ENCODE assay signal across 22 mouse cellular contexts in the genomic region with DNA sequence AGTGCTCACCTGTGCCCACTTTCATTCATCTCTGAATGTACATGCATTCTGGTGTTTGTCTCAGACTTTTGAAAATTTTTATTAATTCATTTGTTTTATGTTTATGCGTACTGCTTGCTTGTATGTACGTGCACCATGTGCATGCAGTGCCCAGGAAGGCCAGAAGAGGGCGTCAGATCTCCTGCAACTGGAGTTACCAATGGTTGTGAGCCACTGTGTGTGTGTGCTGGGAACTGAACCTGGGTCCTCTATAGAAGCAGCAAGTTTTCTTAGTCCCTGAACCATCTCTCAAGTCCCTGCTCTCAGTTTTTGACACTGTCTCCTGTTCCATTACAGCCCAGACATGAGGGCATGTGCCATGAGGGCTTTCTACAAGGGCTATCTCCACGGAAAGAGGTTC.
DNase-seq lines count a peak whose midpoint lies in the region; ATAC-seq and TF ChIP-seq lines count a peak whose summit lies in the region.
"Had no signal": no experiment of that assay in that cellular context is flagged by ENCODE, and none has a peak within 500 bp of the region (broad histone marks: within the 10 kb centered on the region; RNA-seq: fewer than 3 reads in every experiment).

No protein-coding gene starts in this region.

- peak; percentile 44 for TF ChIP-seq CTCF in layer of hippocampus, adult 2 months (conservative IDR thresholded peaks at IDR 0.05)
- 0 out of 2 replicates have a peak, but pooled peaks have one; percentile 33 for TF ChIP-seq CTCF in bone marrow macrophage, adult 2 months (IDR thresholded peaks at IDR 0.05; ENCODE audit: low read depth, low read length)

- H3K4me2 ChIP-seq in lung, embryonic 16.5 days (ENCODE audit: low read depth, low read length), result no peak overlapping the region
- H3K4me2 ChIP-seq: forebrain, embryonic 15.5 days; heart, embryonic 12.5 days; hindbrain, embryonic 14.5 days; kidney, embryonic 15.5 days; limb, embryonic 12.5 days; neural tube, embryonic 13.5 days had no signal

- no peaks in the 10 kb centered on the region; the same call in 1 of the 2 replicates for H3K9me3 ChIP-seq in lung, embryonic 16.5 days (ENCODE audit: control insufficient read depth, low read length)
- no peaks in the 10 kb centered on the region for H3K9me3 ChIP-seq in ES-E14 (ENCODE audit: control insufficient read depth, insufficient read depth, low read depth, low read length)
- H3K9me3 ChIP-seq: forebrain, embryonic 15.5 days; kidney, embryonic 15.5 days; neural tube, embryonic 13.5 days had no signal

- in situ Hi-C loops in ES-E14 (cut with MboI; ENCODE audit: low sequenced_read_pairs in 2 of 2, unreplicated experiment in 2 of 2), result no loop called here

- H3K9ac ChIP-seq in lung, embryonic 16.5 days (ENCODE audit: low read length), result no peak overlapping the region
- H3K9ac ChIP-seq in ES-E14 (ENCODE audit: insufficient read depth, low read depth, low read length, poor library complexity, severe bottlenecking), result no peak overlapping the region
- H3K9ac ChIP-seq: forebrain, embryonic 15.5 days; heart, embryonic 12.5 days; hindbrain, embryonic 14.5 days; kidney, embryonic 15.5 days; limb, embryonic 12.5 days; neural tube, embryonic 13.5 days had no signal

- H3K4me3 ChIP-seq in layer of hippocampus, adult 2 months, result no peak overlapping the region
- H3K4me3 ChIP-seq in lung, embryonic 16.5 days (ENCODE audit: low read length), result no peak overlapping the region
- no peak overlapping the region for H3K4me3 ChIP-seq in ES-E14 (ENCODE audit: insufficient read depth in 1 of 2, low read depth in 1 of 2, low read length in 2 of 2, poor library complexity in 1 of 2, severe bottlenecking in 1 of 2)
- H3K4me3 ChIP-seq in bone marrow macrophage, adult 2 months (ENCODE audit: insufficient read depth, low read length), result no peak overlapping the region
- H3K4me3 ChIP-seq: erythroblast, embryonic 14.5 days; forebrain, embryonic 15.5 days; heart, embryonic 12.5 days; kidney, embryonic 15.5 days; limb, embryonic 12.5 days; midbrain, embryonic 10.5 days; neural tube, embryonic 13.5 days had no signal

- no peak for ATAC-seq in lung, embryonic 16.5 days (ENCODE audit: low read depth)
- ATAC-seq: forebrain, embryonic 15.5 days had no signal

- no peak overlapping the region for H3K27ac ChIP-seq in layer of hippocampus, adult 2 months
- H3K27ac ChIP-seq in lung, embryonic 16.5 days (ENCODE audit: low read length), result peak overlapping the region; percentile 59; the same call in 1 of the 2 replicates
- H3K27ac ChIP-seq in ES-E14 (ENCODE audit: insufficient read depth, low read depth, low read length, poor library complexity, severe bottlenecking), result no peak overlapping the region
- H3K27ac ChIP-seq in bone marrow macrophage, adult 2 months (ENCODE audit: insufficient read depth, low read depth, low read length), result peak overlapping the region; percentile 94
- H3K27ac ChIP-seq: forebrain, embryonic 15.5 days; hindbrain, embryonic 14.5 days; kidney, embryonic 15.5 days; limb, embryonic 12.5 days; neural tube, embryonic 13.5 days had no signal

- 86% methylated on average over 4 of the region's 4 CpGs for WGBS in lung, embryonic 16.5 days

- no peak for TF ChIP-seq POLR2A in bone marrow macrophage, adult 2 months (IDR thresholded peaks at IDR 0.05; ENCODE audit: borderline replicate concordance, low read depth, low read length)

- no peak for DNase-seq in layer of hippocampus, adult 2 months (ENCODE audit: low spot score in 2 of 2)
- no peak for DNase-seq in layer of hippocampus, postnatal 10 days (ENCODE audit: low spot score in 2 of 2)
- DNase-seq in lung, adult 18-20 months, result no peak
- DNase-seq in ES-E14 (ENCODE audit: low read depth, low spot score), result no peak
- no peak for DNase-seq in Muller cell, postnatal 12 days (ENCODE audit: inconsistent ontology term)
- no peak for DNase-seq in gastrocnemius, postnatal 4 days (ENCODE audit: low spot score in 2 of 2)
- DNase-seq: cerebellum, adult 9-10 months; gastrocnemius, postnatal 36 days; heart, postnatal 14 days; right cerebral cortex, adult 18-20 months; thymus, adult 18-20 months had no signal

- no peaks in the 10 kb centered on the region for H3K36me3 ChIP-seq in lung, embryonic 16.5 days (ENCODE audit: control insufficient read depth, insufficient read depth, low read length)
- H3K36me3 ChIP-seq in ES-E14 (ENCODE audit: control insufficient read depth, insufficient read depth, low read length, poor library complexity, severe bottlenecking), result peaks cover 2% of the 10 kb centered on the region; the same call in 1 of the 2 replicates
- H3K36me3 ChIP-seq: forebrain, embryonic 15.5 days; G1E; heart, embryonic 12.5 days; kidney, embryonic 15.5 days; limb, embryonic 12.5 days; midbrain, embryonic 10.5 days; neural tube, embryonic 13.5 days had no signal

- H3K4me1 ChIP-seq in lung, embryonic 16.5 days (replicated peaks; ENCODE audit: control insufficient read depth, insufficient read depth, low read length), result peaks cover 15% of the 10 kb centered on the region
- peaks cover 0 to 26% of the 10 kb centered on the region in 2 experiments; a peak in 2 of 4 replicates for H3K4me1 ChIP-seq in ES-E14 (ENCODE audit: control insufficient read depth in 2 of 2, insufficient read depth in 2 of 2, low read length in 2 of 2, poor library complexity in 1 of 2)
- peaks cover 72% of the 10 kb centered on the region for H3K4me1 ChIP-seq in bone marrow macrophage, adult 2 months (ENCODE audit: control insufficient read depth, insufficient read depth, low read length)

- H3K27me3 ChIP-seq in lung, embryonic 16.5 days (ENCODE audit: control insufficient read depth, insufficient read depth, low read depth, low read length), result no peaks in the 10 kb centered on the region
- H3K27me3 ChIP-seq: forebrain, embryonic 15.5 days; heart, embryonic 12.5 days had no signal

TF ChIP-seq in ES-E14, 5 proteins besides CTCF, POLR2A, EP300 and RAD21:
- TF ChIP-seq ZNF384 (IDR thresholded peaks at IDR 0.05; ENCODE audit: low read depth, low read length), result no peak
- TF ChIP-seq ZC3H11A (IDR thresholded peaks at IDR 0.05; ENCODE audit: borderline replicate concordance, low read depth, low read length), result peak; percentile 6; the same call in 1 of the 2 replicates

Comparison
In these comparisons a context has a peak if more than half of its experiments do, and no peak if none do; other contexts are left out.
1. H3K27ac ChIP-seq: peak in lung, embryonic 16.5 days (single experiment) and bone marrow macrophage, adult 2 months (single experiment); none in layer of hippocampus, adult 2 months (single experiment) and ES-E14 (single experiment).